Mouse (Mus musculus): ENCODE data around the gene Tsc1.

Tsc1 gene

DNA sequence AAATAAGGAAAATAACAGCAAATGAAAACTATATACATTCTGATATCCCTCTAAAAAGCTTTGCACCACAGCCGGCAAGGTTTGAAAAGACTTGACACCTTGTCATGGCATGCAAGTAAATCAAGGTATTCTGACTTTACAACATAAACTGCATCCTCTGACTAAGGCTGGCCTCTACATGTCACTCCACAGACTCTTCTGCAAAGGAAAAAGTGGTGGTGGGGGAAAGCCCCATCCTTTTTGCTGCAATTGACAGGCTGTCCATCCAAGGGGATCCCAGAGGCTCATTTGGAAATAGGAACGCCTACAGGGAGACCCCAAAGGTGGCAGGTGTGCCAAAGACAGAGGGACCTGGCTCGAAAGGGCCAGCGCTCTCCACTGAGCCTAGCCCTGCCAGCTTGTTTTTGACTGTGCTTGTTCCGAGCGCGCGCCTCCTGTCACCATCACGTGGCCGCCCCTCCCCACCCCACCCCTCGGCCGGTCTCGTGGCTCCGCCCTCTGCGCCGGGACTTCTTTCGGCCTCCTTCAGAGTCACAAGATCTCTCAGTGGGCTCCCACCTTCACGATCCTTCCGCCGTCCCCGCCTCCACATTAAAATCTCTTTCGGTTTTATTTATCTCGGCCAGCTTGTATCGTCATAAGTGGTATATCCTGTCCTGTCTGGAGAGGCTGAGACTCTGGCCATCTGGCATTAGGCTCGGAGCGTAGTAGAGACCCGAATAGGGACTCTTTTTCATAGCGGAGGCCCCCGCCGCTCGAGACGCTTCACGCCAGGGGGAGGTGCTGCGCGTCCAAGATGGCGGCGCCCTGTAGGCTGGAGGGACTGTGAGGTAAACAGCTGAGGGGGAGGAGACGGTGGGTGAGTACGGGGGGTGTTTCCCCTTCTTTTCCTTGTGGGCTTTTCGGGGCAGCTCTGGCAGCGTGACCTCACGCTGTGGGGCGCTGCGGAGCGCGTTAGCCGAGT lies at the start of gene Tsc1:
TSS of gene Tsc1 (plus strand) at position 768 of the 964 bp plus-strand sequence.
- peak; percentile 95 for DNase-seq

GRCm38 (mm10) chr2:28591479-28591878 lies 49.5 kb upstream of the Tsc1 start:
- no peak for DNase-seq

DNA sequence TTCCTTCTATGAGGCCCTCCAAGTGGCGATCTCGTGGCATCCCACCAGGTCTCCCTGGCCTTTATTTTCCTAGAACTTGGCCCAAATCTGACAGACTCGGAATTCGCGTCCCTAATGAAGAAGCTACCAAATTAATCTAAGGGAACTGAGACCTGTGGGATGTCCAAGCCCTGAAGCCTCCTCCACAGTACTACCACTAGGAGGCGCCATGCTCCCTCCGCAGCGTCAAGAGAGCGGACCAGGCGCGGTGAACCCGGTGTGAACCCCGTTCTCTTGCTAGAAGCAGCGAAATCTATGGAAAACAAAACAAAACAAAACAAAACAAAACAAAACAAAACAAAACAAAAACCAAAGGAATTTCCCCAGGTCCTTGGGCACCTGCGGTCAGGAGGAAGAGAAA lies 48.2 kb upstream of the Tsc1 start:
- no peak for DNase-seq

- no peak for DNase-seq
These were observed 45.0 kb upstream of the Tsc1 start for GRCm38 (mm10) chr2:28596021-28596420.

DNA sequence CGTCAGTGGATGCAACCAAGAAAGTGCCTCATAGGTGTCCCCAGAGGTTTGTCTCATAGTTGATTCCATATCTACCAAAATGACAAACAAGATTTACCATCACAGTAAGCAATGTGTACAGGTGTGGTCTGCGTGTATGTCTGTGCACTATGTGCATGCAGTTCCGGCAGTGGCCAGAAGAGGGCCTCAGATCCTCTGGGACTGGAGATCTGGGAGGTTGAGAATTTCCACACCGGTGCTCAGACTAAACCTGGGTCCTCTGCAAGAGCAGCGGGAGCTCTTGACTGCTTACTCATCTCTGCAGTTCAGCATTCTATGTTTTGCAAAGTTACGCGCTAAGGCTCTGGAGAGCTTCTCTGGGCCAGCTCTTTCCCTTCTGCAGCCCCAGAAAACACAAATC lies 44.0 kb upstream of the Tsc1 start:
- DNase-seq: no peak

GRCm38 (mm10) chr2:28597733-28598547 lies 43.1 kb upstream of the Tsc1 start:
- DNase-seq: no peak

DNA sequence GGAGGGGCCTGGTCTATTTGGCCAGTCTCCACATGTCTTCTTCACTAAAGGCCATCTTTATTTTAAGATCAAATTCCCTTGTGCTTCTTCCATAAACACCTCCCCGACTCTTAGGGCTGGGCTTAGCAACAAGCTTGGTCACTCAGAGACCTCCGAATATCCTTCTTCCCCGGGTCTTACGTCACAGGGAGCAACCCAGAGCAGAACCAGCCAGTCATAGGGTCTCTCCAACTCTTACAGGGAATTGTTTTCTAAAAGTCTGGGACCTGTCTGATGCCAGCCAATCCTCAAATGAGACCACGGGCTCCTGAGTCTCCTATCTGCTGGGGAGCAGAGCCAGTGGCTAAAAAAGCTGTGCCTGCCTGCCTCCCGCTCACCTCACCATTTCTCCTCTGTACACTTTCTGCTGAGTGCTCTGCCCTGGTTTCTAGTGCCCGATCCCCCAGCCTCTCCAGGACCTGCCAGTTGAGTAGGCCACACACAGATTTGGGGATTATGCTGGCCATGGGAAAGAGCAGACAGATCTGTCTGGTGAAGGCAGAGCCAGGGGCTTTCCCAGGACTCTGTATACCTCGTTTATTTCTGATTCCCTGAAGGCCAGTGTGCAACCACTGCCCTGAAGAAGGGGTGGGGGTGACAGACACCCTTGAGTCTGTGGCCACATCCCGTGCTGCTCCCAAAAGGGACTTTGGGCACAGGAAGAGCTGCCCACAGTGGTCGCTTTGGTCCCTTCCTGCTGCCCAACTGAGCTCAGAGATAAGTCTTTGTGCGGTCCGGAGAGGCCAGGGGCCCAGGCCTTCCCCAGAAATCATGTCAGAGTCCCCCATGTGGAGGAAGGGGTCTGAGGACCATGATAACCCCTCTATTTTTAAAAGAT lies 42.1 kb upstream of the Tsc1 start:
- DNase-seq: no peak

DNA sequence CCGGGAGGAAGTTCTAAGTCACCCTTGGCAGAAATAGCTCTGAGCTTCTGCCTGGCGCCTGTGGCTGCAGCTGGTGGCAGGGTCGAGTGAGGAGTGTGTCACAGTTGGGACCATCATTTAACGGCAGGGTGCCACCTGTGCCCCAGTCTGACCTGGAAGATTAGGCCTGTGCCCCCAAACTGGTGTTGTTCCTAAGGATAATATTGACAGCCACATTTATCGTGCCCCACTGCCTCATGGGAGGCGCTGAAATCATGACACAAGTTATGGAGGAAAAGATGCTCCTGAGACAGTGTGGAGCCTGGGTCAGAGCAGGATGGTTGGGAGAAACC lies 41.5 kb upstream of the Tsc1 start:
- DNase-seq: no peak

GRCm38 (mm10) chr2:28601720-28602590 lies 39.1 kb upstream of the Tsc1 start:
- DNase-seq: no peak

GRCm38 (mm10) chr2:28603542-28603941 lies 37.5 kb upstream of the Tsc1 start:
- no peak for DNase-seq

- no peak for DNase-seq
These were observed 35.1 kb upstream of the Tsc1 start for GRCm38 (mm10) chr2:28605789-28606541.

DNA sequence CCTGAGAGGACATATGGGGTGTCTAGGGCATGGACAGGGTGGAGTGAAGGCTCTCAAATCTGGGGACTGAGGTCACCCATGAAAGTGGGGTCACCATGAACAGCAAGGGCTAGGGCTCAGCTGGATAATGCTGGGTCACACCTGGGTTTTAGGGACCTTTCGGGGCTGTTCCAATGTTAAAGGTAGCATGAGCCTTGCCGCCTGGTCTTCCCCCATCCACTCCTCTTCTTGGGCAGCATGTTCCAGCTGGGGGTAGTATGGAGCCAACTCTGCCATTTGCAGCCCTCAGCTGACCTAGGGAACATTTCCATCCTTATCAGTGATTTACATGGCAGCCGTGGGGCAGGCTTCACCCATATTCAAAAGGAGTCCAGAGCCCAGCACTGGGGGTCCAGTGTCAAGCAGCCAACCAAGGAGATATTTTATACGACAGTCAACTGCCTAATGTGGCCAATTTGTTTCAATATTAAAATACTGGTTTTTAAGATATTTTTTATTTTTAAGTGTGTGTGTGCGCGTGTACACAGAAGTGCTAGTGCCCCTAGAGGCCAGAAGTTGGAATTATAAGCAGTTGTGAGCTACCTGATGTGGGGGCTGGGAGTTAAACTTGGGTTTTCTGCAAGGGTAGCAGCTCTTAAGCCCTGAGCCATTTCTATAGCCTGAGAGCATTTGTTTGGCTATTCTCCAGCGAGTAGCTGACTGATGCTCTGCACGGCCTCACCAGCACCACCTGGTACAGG lies 34.3 kb upstream of the Tsc1 start:
- DNase-seq: no peak

- no peak for DNase-seq
These were observed 33.5 kb upstream of the Tsc1 start for GRCm38 (mm10) chr2:28607341-28608165.

DNA sequence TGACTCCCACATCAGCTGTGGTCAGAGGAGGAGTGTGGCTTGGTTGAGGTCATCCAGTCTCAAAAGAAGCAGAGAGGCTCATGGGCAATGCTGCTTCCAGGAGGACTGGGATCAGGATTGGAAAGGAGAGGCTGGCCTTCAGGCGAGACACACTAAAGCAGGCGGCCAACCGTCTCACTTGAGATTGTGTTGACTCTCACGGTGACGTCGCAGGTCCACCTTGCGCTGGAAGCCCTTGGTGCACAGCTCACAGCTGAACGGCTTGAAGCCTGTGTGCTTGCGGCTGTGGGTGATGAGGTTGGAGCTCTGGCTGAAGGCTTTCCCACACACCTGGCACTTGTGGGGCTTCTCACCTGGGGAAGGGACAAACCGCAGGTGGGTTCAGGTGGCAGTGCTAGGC lies 31.2 kb upstream of the Tsc1 start:
- DNase-seq: no peak

DNA sequence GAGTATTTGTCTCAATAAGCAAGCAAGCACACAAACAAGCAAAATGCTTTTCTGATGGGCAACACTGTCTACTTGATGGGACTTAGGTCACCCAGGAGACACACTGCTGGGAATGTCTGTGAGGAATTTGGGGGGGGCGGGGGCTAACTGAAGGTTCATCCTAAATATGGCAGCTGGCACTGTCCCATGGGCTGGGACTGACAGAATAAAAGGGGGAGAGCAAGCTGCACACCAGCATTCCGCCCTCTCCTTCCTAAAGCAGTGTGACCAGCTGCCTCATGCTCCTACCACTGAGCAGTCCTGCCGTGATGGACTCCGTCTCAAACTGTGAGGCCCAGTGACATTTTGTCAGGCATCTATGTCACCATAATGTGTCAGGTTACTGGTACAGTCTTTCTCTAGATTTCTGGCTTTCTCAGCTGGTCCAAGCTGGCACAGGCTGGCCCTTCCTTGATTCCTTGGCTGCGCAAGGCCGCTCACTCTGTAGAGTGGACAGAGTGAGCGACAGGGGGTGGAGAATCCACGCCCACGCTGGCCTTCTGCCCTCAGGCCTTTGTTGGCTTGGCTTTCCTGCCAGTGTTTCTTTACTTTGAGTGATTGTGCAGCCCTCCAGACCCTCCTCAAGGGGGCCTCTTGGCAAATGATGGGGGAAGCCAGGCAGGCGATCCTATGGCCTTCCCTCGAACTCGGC lies 30.2 kb upstream of the Tsc1 start:
- DNase-seq: no peak

DNA sequence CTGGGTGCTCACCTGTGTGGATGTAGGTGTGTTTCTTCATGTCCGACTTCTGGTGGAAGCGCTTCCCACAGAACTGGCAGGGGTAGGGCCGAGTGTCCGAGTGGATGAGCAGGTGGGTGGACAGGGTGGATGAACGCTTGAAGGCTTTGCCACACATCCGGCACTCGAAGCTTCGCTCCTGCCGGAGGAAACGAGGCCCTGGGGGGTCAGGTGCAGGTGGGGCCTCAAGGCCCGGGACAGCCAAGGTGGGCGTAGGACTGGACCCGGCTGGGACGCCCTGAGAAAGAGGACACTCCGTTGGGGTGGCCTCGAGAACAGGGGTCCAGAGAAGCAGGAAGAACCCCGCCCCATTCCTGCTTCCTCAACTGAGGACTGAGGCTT lies 29.6 kb upstream of the Tsc1 start:
- no peak for DNase-seq

DNA sequence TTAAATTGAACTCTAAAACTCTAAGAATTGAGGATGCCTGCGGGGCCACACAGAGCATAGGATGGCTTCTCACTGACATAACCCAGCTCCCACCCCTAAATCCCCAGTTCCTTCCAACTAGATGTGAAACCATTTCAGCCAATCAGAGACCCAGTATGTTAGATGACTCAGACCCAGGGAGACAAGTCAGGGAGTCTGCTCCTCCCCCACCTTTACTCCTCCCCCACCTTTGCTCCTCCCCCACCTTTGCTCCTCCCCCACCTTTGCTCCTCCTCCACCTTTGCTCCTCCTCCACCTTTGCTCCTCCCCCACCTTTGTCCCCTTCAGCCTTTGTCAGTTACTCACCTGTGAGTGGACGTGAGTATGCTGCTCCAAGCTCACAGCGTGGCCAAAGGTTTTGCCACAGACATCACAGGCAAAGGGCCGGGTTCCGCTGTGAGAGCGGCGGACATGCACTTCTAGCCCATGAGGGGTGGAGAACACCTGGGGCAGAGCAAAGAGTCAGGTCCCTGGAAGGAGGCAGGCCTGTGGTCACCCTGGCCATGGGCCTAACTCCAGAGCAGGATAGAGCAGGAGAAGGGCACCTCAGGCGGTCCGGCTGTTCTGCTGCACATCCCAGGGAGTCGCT lies 28.5 kb upstream of the Tsc1 start:
- no peak for DNase-seq

- no peak for DNase-seq
These were observed 27.4 kb upstream of the Tsc1 start for GRCm38 (mm10) chr2:28613599-28613998.
